Mouse (Mus musculus) thymus, adult 2 months (tissue): ENCODE results near the gene Olfr305.

ENCODE experiments used
- CTCF ChIP-seq: fragments of 200-500 bp; IDR thresholded peaks from 2 replicates; pipeline ENCODE4 v1.5.1; 2012; ENCODE audit warnings: mild to moderate bottlenecking, control low read depth, low read length, moderate library complexity, borderline replicate concordance; ENCODE audit not compliant: control insufficient read depth, poor library complexity, insufficient read depth; ENCODE audit errors: extremely low read depth
- POLR2A ChIP-seq: fragments of 200-500 bp; IDR thresholded peaks from 2 replicates; pipeline ENCODE4 v1.6.1; 2012; ENCODE audit warnings: mild to moderate bottlenecking, low read length, control low read depth, moderate library complexity; ENCODE audit not compliant: control insufficient read depth, poor library complexity, insufficient read depth; ENCODE audit errors: extremely low read depth

- TF ChIP-seq POLR2A (no peak), CTCF (no peak)
Measured at GRCm38 (mm10) chr7:86321323-86321722, 45.4 kb downstream of the Olfr305 start.
